Mouse (Mus musculus) lung, postnatal 10 days (tissue): Measurements from ENCODE around the gene Cuedc1.

Source experiments
- DNase-seq: peaks from one replicate; pipeline ENCODE4 v3.0.0; 2021

Cuedc1 gene

GRCm38 (mm10) chr11:88204593-88205368 lies 106.9 kb downstream of the Cuedc1 start:
- DNase-seq, result no peak

DNA sequence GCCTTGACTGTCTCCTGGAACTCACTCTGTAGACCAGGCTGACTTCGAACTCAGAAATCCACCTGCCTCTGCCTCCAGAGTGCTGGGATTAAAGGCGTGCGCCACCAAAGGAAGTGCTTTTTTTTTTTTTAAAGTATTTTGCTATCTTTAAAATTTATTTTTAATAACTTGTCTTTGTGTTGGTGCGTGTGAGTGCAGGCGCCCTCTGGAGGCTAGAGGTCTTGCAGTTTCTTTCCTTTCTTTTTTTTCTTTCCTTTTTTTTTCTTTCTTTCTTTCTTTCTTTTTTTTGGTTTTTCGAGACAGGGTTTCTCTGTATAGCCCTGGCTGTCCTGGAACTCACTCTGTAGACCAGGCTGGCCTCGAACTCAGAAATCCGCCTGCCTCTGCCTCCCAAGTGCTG lies 108.7 kb downstream of the Cuedc1 start:
- DNase-seq, result peak; percentile 39

DNA sequence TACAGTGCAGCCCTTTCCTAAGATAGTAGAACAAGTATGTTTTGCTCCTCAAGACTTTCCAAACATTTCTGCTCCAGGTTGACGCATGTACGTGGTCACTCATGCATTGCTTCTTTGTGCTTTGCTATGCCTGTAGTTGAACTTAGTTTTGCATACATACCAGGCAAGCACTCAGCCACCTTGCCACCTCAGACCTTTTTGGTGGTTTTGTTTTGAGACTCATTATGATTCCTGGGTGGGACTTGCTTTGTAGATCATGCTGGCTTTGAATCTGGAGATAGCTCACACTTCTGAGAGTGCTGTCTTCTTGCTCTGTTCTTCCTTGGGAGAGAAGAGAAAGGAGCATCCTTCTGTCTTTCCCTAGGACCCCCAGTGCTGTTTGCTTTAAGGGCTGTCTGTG lies 109.8 kb downstream of the Cuedc1 start:
- no peak for DNase-seq

DNA sequence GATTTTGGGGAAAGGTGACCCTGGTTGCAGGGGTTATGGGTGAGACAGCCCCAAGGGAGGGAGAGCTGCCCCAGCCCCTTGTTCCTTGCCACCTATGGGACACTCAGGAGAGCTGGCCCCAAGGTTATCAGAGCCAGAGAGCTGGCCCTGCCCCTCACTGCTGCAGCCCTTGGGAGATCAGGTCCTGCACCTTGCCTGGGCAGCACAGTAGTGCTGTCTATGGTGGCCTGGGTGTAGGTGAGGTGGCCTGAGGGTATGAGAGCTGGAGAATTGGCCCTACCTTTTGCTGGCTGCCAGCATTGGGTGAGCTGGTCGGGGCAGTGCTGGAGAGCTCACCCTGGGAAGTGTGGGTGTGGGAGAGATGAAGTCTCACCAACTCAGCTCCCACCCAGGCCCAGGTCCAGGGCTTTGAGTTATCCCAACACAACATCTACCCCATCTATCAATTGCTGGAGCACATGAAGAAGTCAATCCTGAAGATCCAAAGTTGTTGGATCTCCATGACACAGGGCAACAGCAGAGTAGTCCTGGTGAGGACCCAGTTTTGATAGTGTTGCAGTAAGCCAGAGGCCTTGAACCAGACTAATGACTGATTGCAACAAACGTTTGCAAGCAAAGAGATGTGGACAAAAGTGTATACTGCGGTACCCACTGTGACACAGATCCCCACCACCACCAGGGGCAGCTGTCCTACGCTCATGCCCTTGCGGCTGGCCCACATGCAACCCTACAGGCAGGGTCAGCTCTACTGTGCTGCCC lies 114.1 kb downstream of the Cuedc1 start:
- DNase-seq, result no peak

- peak; percentile 29 for DNase-seq
Observed at GRCm38 (mm10) chr11:88213757-88214156, 115.9 kb downstream of the Cuedc1 start.

GRCm38 (mm10) chr11:88214881-88215831 lies 117.3 kb downstream of the Cuedc1 start:
- DNase-seq, result peak; percentile 47

GRCm38 (mm10) chr11:88216231-88216685 lies 118.4 kb downstream of the Cuedc1 start:
- DNase-seq, result peak; percentile 61

- DNase-seq, result no peak
Observed at GRCm38 (mm10) chr11:88218155-88218554, 120.3 kb downstream of the Cuedc1 start.

DNA sequence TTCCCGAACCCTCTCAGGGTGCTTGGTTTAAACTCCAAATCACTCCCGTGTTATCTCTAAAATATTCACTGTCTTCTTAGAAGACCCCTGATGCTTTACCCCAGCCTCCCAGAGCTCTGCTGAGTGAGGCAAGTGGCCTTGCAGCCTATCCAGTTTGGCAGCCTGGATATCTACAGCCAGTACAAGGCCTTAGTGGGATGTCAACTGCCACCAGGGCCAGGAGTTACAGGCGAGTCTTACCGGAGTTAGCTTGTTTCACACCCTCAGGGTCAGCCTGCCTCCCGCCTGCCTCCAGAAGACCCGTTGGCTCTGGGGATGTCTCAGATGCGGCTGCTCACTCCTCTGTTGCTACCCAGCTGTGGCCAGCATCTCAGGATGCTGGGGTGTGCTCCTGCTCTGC lies 120.7 kb downstream of the Cuedc1 start:
- DNase-seq, result no peak

DNA sequence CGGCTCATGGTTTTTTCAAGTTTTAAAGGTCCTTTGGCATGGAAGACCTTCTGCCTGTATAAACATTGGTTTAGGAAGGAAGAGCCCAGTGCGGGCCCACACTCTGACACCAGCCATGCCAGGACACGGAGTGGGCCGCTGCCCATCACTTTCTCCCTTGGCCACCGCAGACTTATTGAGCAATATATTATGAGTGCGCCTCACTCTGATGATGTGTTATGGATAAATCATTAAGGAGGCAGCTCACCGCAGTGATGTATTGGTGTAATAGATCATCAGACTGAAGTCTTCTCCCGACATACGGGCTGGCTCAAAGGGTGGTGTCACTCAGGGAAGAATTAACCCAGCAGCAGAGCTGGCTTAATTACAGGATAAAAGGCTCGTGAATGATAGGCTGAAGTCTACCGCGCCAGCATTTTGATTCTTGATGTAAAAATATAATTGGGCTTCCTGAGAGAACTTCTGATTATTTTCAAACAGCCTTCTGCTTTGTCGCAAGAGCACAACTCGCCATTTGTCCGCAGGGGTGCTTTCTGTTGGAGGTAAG lies 124.1 kb downstream of the Cuedc1 start:
- no peak for DNase-seq

DNA sequence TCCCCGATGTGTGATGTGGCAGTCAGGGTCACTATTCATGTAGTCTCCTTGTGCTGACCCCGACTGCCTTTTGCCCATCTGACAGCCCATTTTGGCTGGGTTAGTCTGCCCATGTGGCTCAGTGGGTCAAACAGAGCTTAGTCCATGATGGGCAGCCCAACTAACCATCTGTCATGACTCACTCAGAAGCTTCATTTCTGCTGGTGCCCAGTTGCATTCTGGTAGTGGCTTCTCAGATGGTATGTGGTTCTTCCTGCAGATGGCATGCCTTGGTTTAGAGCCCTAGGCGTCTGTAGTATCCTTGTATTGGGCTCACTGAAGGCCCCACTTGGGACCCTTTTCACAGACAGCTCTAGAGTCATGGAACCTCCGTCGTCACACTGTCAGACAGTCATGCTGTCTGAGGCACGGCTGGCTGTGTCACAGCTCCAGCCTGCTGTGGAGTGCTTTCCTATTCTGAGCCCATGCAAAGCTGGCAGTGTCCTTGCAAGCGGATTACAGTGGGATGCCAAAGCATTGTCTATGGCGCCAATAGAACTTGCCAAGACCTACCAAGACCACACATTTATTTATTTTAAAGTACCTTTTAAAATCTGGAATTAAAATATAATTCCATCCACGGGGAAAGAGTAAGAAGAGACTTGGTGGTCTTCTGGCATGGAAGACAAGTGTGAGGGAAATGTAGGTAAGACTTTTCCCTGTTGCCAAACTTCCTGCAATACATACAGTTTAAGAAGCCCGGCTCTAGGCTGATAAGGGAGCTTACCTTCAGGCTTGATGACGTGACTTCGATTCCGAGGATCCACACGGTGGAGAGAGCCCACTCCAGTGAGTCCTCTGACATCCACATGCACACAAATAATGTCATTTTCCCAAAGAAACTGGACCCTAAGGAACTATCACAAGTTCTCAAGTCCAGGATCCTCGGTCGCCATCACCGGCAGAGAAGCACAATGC lies 129.4 kb downstream of the Cuedc1 start:
- DNase-seq, result no peak

DNA sequence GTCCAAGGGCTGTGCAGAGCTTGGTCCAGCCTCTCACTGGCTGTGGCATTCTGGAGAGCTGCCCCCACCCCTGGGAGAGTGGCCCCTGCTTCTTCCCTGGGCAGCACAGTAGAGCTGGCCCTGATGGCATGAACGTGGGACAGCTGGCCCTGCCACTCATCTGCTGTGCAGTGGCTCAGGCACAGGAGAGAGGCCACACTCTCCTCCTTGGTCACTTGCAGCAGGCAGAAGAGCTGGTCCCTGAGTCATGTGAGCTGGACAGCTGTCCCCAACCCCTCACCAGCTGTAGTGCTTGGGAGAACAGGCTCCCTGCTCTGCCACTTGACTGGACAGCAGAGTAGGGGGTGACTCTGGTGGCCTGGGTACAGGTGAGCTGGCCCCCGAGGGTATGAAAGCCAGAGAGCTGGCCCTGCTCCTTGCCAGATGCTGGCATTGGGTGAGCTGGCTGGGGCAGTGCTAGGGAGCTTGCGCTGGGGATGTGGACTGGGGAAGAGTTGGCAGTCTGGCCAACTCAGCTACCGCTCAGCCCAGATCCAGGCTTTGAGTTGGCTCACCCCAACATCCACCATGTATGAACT lies 133.4 kb downstream of the Cuedc1 start:
- no peak for DNase-seq

GRCm38 (mm10) chr11:88233528-88234427 lies 135.9 kb downstream of the Cuedc1 start:
- DNase-seq, result peak; percentile 51

DNA sequence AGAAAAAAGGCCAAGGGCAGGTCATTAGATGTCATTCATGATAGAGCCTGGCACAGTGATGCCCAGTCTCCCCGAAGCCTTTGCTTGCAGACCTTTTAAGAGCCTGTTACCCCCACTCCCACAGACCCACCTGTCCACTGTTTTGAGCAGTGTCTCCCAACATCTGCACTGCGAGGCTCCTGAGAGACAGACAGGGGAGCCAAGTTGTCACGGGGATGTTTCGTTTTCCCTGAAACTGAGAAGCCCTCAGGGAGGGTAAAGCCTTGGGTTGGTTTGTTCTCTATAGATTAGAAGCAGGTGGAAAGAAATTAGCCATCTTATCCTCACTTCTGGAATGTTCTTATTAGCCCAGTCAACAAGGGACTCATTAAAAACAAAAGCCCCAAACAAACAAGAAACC lies 136.9 kb downstream of the Cuedc1 start:
- DNase-seq, result no peak

DNA sequence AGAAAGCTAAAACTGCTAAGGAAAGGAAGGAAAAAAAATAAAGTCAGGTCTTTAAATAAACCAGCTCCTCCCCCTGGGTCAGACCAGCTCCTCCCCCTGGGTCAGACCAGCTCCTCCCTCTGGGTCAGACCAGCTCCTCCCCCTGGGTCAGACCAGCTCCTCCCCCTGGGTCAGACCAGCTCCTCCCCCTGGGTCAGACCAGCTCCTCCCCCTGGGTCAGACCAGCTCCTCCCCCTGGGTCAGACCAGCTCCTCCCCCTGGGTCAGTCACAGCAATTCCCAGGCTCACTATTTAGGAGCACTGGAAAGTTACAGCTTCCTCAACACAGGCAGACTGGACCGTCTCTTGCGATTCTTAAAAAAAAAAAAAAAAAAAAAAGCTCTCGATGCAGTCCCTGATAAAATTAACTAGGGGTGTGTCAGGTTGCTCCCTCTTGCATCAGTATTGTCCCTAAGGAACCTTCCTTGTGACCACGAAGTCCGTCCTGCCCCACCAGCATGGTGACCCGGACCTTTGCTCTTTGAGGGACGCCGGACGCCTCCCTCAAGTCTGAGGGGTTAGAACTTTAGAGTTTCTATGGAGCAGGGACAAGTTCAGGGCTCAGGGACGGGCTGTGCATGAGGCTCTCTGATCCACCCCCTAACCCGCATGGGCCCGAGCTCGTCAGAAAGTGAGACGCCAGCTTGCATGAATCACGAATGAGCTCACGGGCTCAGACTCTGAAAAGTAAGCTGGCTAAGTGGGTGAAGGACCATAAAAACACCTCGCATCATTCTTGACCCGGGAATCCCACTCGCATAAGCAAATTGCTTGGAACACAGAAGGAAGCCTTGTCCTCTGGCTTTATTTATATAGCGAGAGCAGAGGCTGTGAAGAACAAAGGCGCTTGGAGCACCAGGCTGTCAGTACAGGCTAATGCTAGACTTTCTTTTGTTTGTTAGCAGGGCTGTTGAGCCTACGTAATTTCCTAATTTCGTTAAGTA lies 137.7 kb downstream of the Cuedc1 start:
- DNase-seq, result peak; percentile 70

DNA sequence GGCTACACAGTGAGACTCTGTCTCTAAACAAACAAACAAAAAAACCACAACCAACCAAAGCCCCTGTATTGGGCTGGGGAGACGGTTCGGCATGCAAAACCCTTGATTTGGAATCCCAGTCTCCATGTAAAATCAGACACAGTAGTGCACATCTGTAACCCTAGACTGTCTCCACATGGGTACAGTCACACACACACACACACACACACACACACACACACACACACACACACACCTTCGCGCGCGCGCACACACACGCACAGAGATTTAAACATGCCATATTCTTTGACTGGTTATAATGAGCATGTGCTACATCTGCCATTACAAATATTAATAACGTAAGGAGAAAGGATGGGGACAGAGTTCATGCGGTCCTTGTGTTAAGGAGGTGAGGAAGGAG lies 142.4 kb downstream of the Cuedc1 start:
- DNase-seq, result no peak

GRCm38 (mm10) chr11:88240736-88241353 lies 143.0 kb downstream of the Cuedc1 start:
- no peak for DNase-seq
